Comparison of ENCODE assay signal across 20 mouse cellular contexts in the genomic region with DNA sequence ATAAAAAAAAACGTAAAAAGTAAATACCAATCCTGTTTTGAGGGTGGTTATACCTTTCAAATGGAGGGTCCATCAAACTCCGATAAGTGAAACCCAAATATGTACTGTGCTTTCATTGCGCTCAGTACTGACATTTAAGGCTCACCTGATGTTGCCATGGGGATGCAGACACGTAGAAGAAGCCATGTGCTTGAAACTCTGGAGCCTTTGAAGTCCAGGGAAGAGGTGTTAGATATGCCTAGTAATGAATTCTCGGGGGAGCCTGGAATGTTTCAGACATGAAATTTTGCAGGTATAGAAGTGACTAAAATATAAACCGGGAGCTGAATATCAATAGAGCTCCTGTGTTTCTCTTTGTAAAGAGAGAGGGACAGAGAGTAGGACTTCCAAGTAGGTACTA. TPM values are rescaled to one million over a fixed set of nuclear protein-coding genes. Genes with fewer than 3 reads are reported as not detected.
DNase-seq lines count a peak whose midpoint lies in the region; ATAC-seq and TF ChIP-seq lines count a peak whose summit lies in the region.
"Had no signal": no experiment of that assay in that cellular context is flagged by ENCODE, and none has a peak within 500 bp of the region (broad histone marks: within the 10 kb centered on the region; RNA-seq: fewer than 3 reads in every experiment).

No protein-coding gene starts in this region.

- TF ChIP-seq EP300 in heart, postnatal 0 days (IDR thresholded peaks at IDR 0.05; ENCODE audit: low read depth), result no peak

- H3K27me3 ChIP-seq in heart, embryonic 12.5 days (replicated peaks), result no peaks in the 10 kb centered on the region
- no peaks in the 10 kb centered on the region for H3K27me3 ChIP-seq in heart, embryonic 10.5 days (ENCODE audit: insufficient read depth, poor library complexity, severe bottlenecking)
- no peaks in the 10 kb centered on the region for H3K27me3 ChIP-seq in heart, postnatal 0 days (ENCODE audit: control insufficient read depth, insufficient read depth, low read length)
- H3K27me3 ChIP-seq in midbrain, embryonic 15.5 days (replicated peaks), result no peaks in the 10 kb centered on the region
- no peaks in the 10 kb centered on the region for H3K27me3 ChIP-seq in midbrain, embryonic 10.5 days (ENCODE audit: low read depth, poor library complexity, severe bottlenecking)
- H3K27me3 ChIP-seq: embryonic facial prominence, embryonic 13.5 days; forebrain, embryonic 12.5 days; hindbrain, embryonic 12.5 days had no signal

- no peak overlapping the region for H3K4me2 ChIP-seq in heart, embryonic 12.5 days
- no peak overlapping the region for H3K4me2 ChIP-seq in heart, postnatal 0 days (ENCODE audit: low read depth, low read length)
- H3K4me2 ChIP-seq in midbrain, embryonic 15.5 days, result no peak overlapping the region
- H3K4me2 ChIP-seq: embryonic facial prominence, embryonic 13.5 days; forebrain, embryonic 12.5 days; hindbrain, embryonic 12.5 days had no signal

- TF ChIP-seq CTCF in heart, postnatal 0 days (IDR thresholded peaks at IDR 0.05; ENCODE audit: low read depth), result no peak

- no peak overlapping the region for H3K4me3 ChIP-seq in heart, embryonic 12.5 days
- no peak overlapping the region for H3K4me3 ChIP-seq in heart, embryonic 10.5 days
- no peak overlapping the region for H3K4me3 ChIP-seq in heart, postnatal 0 days (ENCODE audit: low read depth, low read length)
- H3K4me3 ChIP-seq in midbrain, embryonic 15.5 days, result no peak overlapping the region
- H3K4me3 ChIP-seq in midbrain, embryonic 10.5 days, result no peak overlapping the region
- H3K4me3 ChIP-seq: embryonic facial prominence, embryonic 13.5 days; forebrain, embryonic 12.5 days; gastrocnemius, adult 2 months; hindbrain, embryonic 12.5 days had no signal

- no peaks in the 10 kb centered on the region for H3K9me3 ChIP-seq in heart, embryonic 12.5 days (replicated peaks)
- no peaks in the 10 kb centered on the region for H3K9me3 ChIP-seq in heart, embryonic 10.5 days
- no peaks in the 10 kb centered on the region for H3K9me3 ChIP-seq in heart, postnatal 0 days (replicated peaks; ENCODE audit: control insufficient read depth, low read length)
- no peaks in the 10 kb centered on the region for H3K9me3 ChIP-seq in midbrain, embryonic 15.5 days
- no peaks in the 10 kb centered on the region for H3K9me3 ChIP-seq in midbrain, embryonic 10.5 days (replicated peaks)
- H3K9me3 ChIP-seq: embryonic facial prominence, embryonic 13.5 days; forebrain, embryonic 12.5 days; hindbrain, embryonic 12.5 days had no signal

- no peak for ATAC-seq in heart, embryonic 12.5 days (ENCODE audit: insufficient number of reproducible peaks, low FRiP score)
- ATAC-seq in heart, postnatal 0 days (ENCODE audit: insufficient read depth, low read depth), result no peak
- peak; percentile 83 for ATAC-seq in midbrain, embryonic 15.5 days (replicated peaks)
- ATAC-seq: hindbrain, embryonic 16.5 days; inflammation-experienced regulatory T-cells, adult 6 months had no signal

- no peak overlapping the region for H3K9ac ChIP-seq in heart, embryonic 12.5 days
- H3K9ac ChIP-seq in heart, postnatal 0 days (replicated peaks; ENCODE audit: low read depth, low read length), result no peak overlapping the region
- no peak overlapping the region for H3K9ac ChIP-seq in midbrain, embryonic 15.5 days
- H3K9ac ChIP-seq: embryonic facial prominence, embryonic 13.5 days; forebrain, embryonic 12.5 days; hindbrain, embryonic 12.5 days had no signal

- H3K27ac ChIP-seq in heart, embryonic 12.5 days (ENCODE audit: poor library complexity, severe bottlenecking), result peak overlapping the region; percentile 76; the same call in 1 of the 2 replicates
- no peak overlapping the region for H3K27ac ChIP-seq in heart, embryonic 10.5 days
- peak overlapping the region; percentile 94; the same call in 1 of the 2 replicates for H3K27ac ChIP-seq in heart, postnatal 0 days (ENCODE audit: low read depth)
- no peak overlapping the region for H3K27ac ChIP-seq in midbrain, embryonic 15.5 days
- no peak overlapping the region for H3K27ac ChIP-seq in midbrain, embryonic 10.5 days (replicated peaks)
- H3K27ac ChIP-seq: embryonic facial prominence, embryonic 13.5 days; forebrain, embryonic 12.5 days; gastrocnemius, adult 2 months; hindbrain, embryonic 12.5 days had no signal

- peaks cover 40% of the 10 kb centered on the region for H3K4me1 ChIP-seq in heart, embryonic 12.5 days (replicated peaks)
- peaks cover 37% of the 10 kb centered on the region for H3K4me1 ChIP-seq in heart, embryonic 10.5 days
- peaks cover 32% of the 10 kb centered on the region for H3K4me1 ChIP-seq in heart, postnatal 0 days (ENCODE audit: control insufficient read depth, insufficient read depth)
- peaks cover 5% of the 10 kb centered on the region; the same call in 1 of the 2 replicates for H3K4me1 ChIP-seq in midbrain, embryonic 15.5 days
- no peaks in the 10 kb centered on the region for H3K4me1 ChIP-seq in midbrain, embryonic 10.5 days
- H3K4me1 ChIP-seq: forebrain, embryonic 12.5 days; hindbrain, embryonic 12.5 days had no signal

- DNase-seq in heart, embryonic 10.5 days (ENCODE audit: low spot score), result no peak
- DNase-seq in heart, postnatal 0 days (ENCODE audit: low spot score), result no peak
- no peak for DNase-seq in heart, postnatal 14 days
- no peak for DNase-seq in midbrain, embryonic 10.5 days (ENCODE audit: low spot score)
- no peak for DNase-seq in cerebellum, adult 18-20 months
- DNase-seq: adrenal gland, postnatal 10 days; cerebellum, adult 11-12 months; cerebellum, adult 9-11 months; cerebellum, postnatal 36 days; gastrocnemius, adult 2 months; gastrocnemius, postnatal 25 days; heart, postnatal 4 days had no signal

- H3K36me3 ChIP-seq in heart, embryonic 12.5 days, result no peaks in the 10 kb centered on the region
- no peaks in the 10 kb centered on the region for H3K36me3 ChIP-seq in heart, embryonic 10.5 days
- no peaks in the 10 kb centered on the region for H3K36me3 ChIP-seq in heart, postnatal 0 days (replicated peaks; ENCODE audit: control insufficient read depth, insufficient read depth, low read length)
- no peaks in the 10 kb centered on the region for H3K36me3 ChIP-seq in midbrain, embryonic 15.5 days (replicated peaks)
- H3K36me3 ChIP-seq in midbrain, embryonic 10.5 days, result no peaks in the 10 kb centered on the region
- H3K36me3 ChIP-seq: embryonic facial prominence, embryonic 13.5 days; forebrain, embryonic 12.5 days; hindbrain, embryonic 12.5 days had no signal

- intact Hi-C loops in heart, postnatal 14 days (cut with DNase I), result no loop called here

- WGBS in heart, embryonic 12.5 days, result 67% methylated on average over 6 of the region's 6 CpGs
- WGBS in heart, embryonic 10.5 days, result 70% methylated on average over 6 of the region's 6 CpGs
- WGBS in heart, postnatal 0 days, result 62% methylated on average over 6 of the region's 6 CpGs
- 78% methylated on average over 6 of the region's 6 CpGs for WGBS in midbrain, embryonic 15.5 days
- WGBS in midbrain, embryonic 10.5 days, result 86% methylated on average over 6 of the region's 6 CpGs

RNA-seq across cellular contexts. Expression of gene Cacnb2, which starts 37.0 kb away (rescaled TPM):
- 11.0 and 13.0 TPM in 2 replicates for polyA plus RNA-seq in heart, embryonic 12.5 days (2016; fragmentation: Nextera tagmentation; extraction: Ambion mirVana)
- polyA plus RNA-seq in heart, embryonic 10.5 days (2016; fragmentation: Nextera tagmentation; extraction: Ambion mirVana), result 8.3 and 11.3 TPM in 2 replicates
- total RNA-seq in heart, postnatal 0 days (2014; rRNA removed; ENCODE audit: low replicate concordance), result 47.6 and 71.6 TPM in 2 replicates
- 11.5 and 12.1 TPM in 2 replicates for polyA plus RNA-seq in heart, postnatal 0 days (2015; fragmentation: Nextera tagmentation; extraction: Ambion mirVana)
- total RNA-seq in heart, postnatal 14 days (2021), result 10 to 100 TPM; 66.3 to 74.0 TPM
- 8.2 and 8.6 TPM in 2 replicates for polyA plus RNA-seq in midbrain, embryonic 15.5 days (2015; fragmentation: Nextera tagmentation; extraction: Ambion mirVana)
- polyA plus RNA-seq in midbrain, embryonic 10.5 days (2016; fragmentation: Nextera tagmentation; extraction: Ambion mirVana), result 1.7 and 1.8 TPM in 2 replicates
- total RNA-seq: MEL had no signal

Comparison
In these comparisons a context has a peak if more than half of its experiments do, and no peak if none do; other contexts are left out.
1. H3K27ac ChIP-seq: peak in heart, embryonic 12.5 days (single experiment) and heart, postnatal 0 days (single experiment); none in heart, embryonic 10.5 days (single experiment), midbrain, embryonic 15.5 days (single experiment) and midbrain, embryonic 10.5 days (single experiment).